In genomic region chr2:77884491-77884890, GRCm38 (mm10) we compare ENCODE assay signal across 21 mouse cellular contexts.
"Had no signal": no experiment of that assay in that cellular context is flagged by ENCODE, and none has a peak within 500 bp of the region (broad histone marks: within the 10 kb centered on the region; RNA-seq: fewer than 3 reads in every experiment).

No protein-coding gene starts in this region.

- H3K9me3 ChIP-seq: lung, embryonic 15.5 days; midbrain, embryonic 10.5 days; midbrain, embryonic 12.5 days; neural tube, embryonic 13.5 days; neural tube, embryonic 15.5 days; stomach, embryonic 15.5 days had no signal

- H3K9ac ChIP-seq: liver, postnatal 0 days; lung, embryonic 15.5 days; midbrain, embryonic 12.5 days; neural tube, embryonic 13.5 days; neural tube, embryonic 15.5 days; stomach, embryonic 15.5 days had no signal

- H3K4me3 ChIP-seq: lung, embryonic 15.5 days; megakaryocyte, embryonic 14.5 days; midbrain, embryonic 10.5 days; midbrain, embryonic 12.5 days; myocyte; neural tube, embryonic 13.5 days; neural tube, embryonic 15.5 days; stomach, embryonic 15.5 days had no signal

- DNase-seq: liver, postnatal 0 days; lung, adult 2 months; lung, postnatal 14 days; lung, postnatal 36 days; midbrain, embryonic 14.5 days; right cerebral cortex, postnatal 14 days; thymus, adult 2 months; thymus, postnatal 25 days; thymus, postnatal 4 days had no signal

- H3K36me3 ChIP-seq: lung, embryonic 15.5 days; midbrain, embryonic 10.5 days; midbrain, embryonic 12.5 days; neural tube, embryonic 13.5 days; neural tube, embryonic 15.5 days; stomach, embryonic 15.5 days had no signal

- ATAC-seq: liver, postnatal 0 days; lung, postnatal 0 days; midbrain, embryonic 16.5 days had no signal

- H3K27me3 ChIP-seq: lung, embryonic 15.5 days; megakaryocyte, embryonic 14.5 days; midbrain, embryonic 12.5 days; neural tube, embryonic 13.5 days; neural tube, embryonic 15.5 days; stomach, embryonic 15.5 days had no signal

- H3K27ac ChIP-seq: lung, embryonic 15.5 days; macrophage; midbrain, embryonic 10.5 days; midbrain, embryonic 12.5 days; neural tube, embryonic 13.5 days; neural tube, embryonic 15.5 days; stomach, embryonic 15.5 days; stomach, postnatal 0 days had no signal

- H3K4me1 ChIP-seq: lung, embryonic 15.5 days; megakaryocyte, embryonic 14.5 days; midbrain, embryonic 10.5 days; midbrain, embryonic 12.5 days; neural tube, embryonic 13.5 days; neural tube, embryonic 15.5 days; stomach, embryonic 15.5 days had no signal

- H3K4me2 ChIP-seq: lung, embryonic 15.5 days; midbrain, embryonic 12.5 days; neural tube, embryonic 13.5 days; neural tube, embryonic 15.5 days; stomach, embryonic 15.5 days had no signal
